Mouse (Mus musculus) embryo, embryonic 9.5 days (tissue): ENCODE data around the gene March9.
A peak's percentile ranks its signal among the peaks of the same experiment; 100 is the strongest.
"Not testable (repeated sequence)": the region's sequence is repeated elsewhere in the genome, so short reads cannot be mapped to it uniquely, and the experiment has no call there.

Experiments used
- DNase-seq: peaks from one replicate; pipeline ENCODE4 v3.0.0-alpha.2; 2017; ENCODE audit errors: extremely low spot score

Gene March9

GRCm38 (mm10) chr10:127079665-127080391 lies 19.8 kb upstream of the March9 start:
- DNase-seq, result peak; percentile 45

GRCm38 (mm10) chr10:127078677-127079575 lies 18.9 kb upstream of the March9 start:
- peak; percentile 77 for DNase-seq

- DNase-seq, result no peak
Measured at GRCm38 (mm10) chr10:127078001-127078676, 18.2 kb upstream of the March9 start.

GRCm38 (mm10) chr10:127077515-127077914 lies 17.5 kb upstream of the March9 start:
- DNase-seq, result no peak

- no peak for DNase-seq
Measured at GRCm38 (mm10) chr10:127076082-127076481, 16.1 kb upstream of the March9 start.

GRCm38 (mm10) chr10:127075651-127076050 lies 15.7 kb upstream of the March9 start:
- no peak for DNase-seq

- DNase-seq, result no peak
Measured at GRCm38 (mm10) chr10:127075080-127075479, 15.1 kb upstream of the March9 start, which contains the start of gene Agap2. Gene Agap2 (plus strand): TSS chr10:127075284.

- no peak for DNase-seq
Measured at GRCm38 (mm10) chr10:127073981-127074380, 14.0 kb upstream of the March9 start.

GRCm38 (mm10) chr10:127072969-127073368 lies 13.0 kb upstream of the March9 start:
- not testable (repeated sequence) for DNase-seq

- DNase-seq, result not testable (repeated sequence)
Measured at GRCm38 (mm10) chr10:127072270-127072669, 12.3 kb upstream of the March9 start.

GRCm38 (mm10) chr10:127071203-127071602 lies 11.2 kb upstream of the March9 start:
- DNase-seq, result no peak

- peak; percentile 91 for DNase-seq
Measured at GRCm38 (mm10) chr10:127070190-127071121, 10.5 kb upstream of the March9 start, which contains the start of gene Tspan31. Gene Tspan31 (minus strand): TSS chr10:127070264.

- DNase-seq, result peak; percentile 45
Measured at GRCm38 (mm10) chr10:127069281-127070189, 9.6 kb upstream of the March9 start.

GRCm38 (mm10) chr10:127068360-127069038 lies 8.5 kb upstream of the March9 start:
- DNase-seq, result no peak

- DNase-seq, result no peak
Measured at GRCm38 (mm10) chr10:127066519-127067018, 6.6 kb upstream of the March9 start.

- no peak for DNase-seq
Measured at GRCm38 (mm10) chr10:127065981-127066380, 6.0 kb upstream of the March9 start.

- peak; percentile 52 for DNase-seq
Measured at GRCm38 (mm10) chr10:127063913-127064870, 4.2 kb upstream of the March9 start.
